Mouse (Mus musculus) olfactory bulb, adult 2 months (tissue): Measurements from ENCODE around the gene Armc10.

Experiments used
- CTCF ChIP-seq: fragments of 200-500 bp; IDR thresholded peaks from 2 replicates; pipeline ENCODE4 v1.5.1; 2012; ENCODE audit warnings: low read depth, mild to moderate bottlenecking, low read length, moderate library complexity; ENCODE audit not compliant: insufficient read depth
- POLR2A ChIP-seq: fragments of 200-500 bp; IDR thresholded peaks from 2 replicates; pipeline ENCODE4 v1.6.1; 2012; ENCODE audit warnings: mild to moderate bottlenecking, low read depth, low read length, moderate library complexity; ENCODE audit not compliant: insufficient read depth

- no peak; the same call in 1 of the 2 replicates for TF ChIP-seq POLR2A
- no peak for TF ChIP-seq CTCF
Observed at GRCm38 (mm10) chr5:21672812-21673635, 27.4 kb downstream of the Armc10 start.
